Mouse (Mus musculus) small intestine, adult 2 months (tissue): Measurements from ENCODE around the gene Heg1.

Experiments used
- CTCF ChIP-seq: fragments of 200-500 bp; IDR thresholded peaks from 2 replicates; pipeline ENCODE4 v1.5.1; 2012; ENCODE audit warnings: low read depth, mild to moderate bottlenecking, control low read depth, inconsistent platforms, low read length, moderate library complexity, mixed read lengths; ENCODE audit not compliant: insufficient replicate concordance, insufficient read length; ENCODE audit errors: extremely low read depth
- POLR2A ChIP-seq: fragments of 200-500 bp; IDR thresholded peaks from 2 replicates; pipeline ENCODE4 v1.6.1; 2012; ENCODE audit warnings: low read depth, mild to moderate bottlenecking, control low read depth, inconsistent platforms, low read length, moderate library complexity

- TF ChIP-seq CTCF, result no peak
- no peak for TF ChIP-seq POLR2A
These were observed 86.7 kb downstream of the Heg1 start for GRCm38 (mm10) chr16:33770778-33771454.
